Mouse (Mus musculus) right cerebral cortex, adult 2 months (tissue): ENCODE measurements at regions not wholly inside any gene's neighbourhood (a gene's known extent, or its start where the extent isn't known, plus 50 kb on each side); places are given as distances from the start of the nearest gene placed in this dataset.
A peak's percentile ranks its signal among the peaks of the same experiment; 100 is the strongest.

Experiments used
- DNase-seq, 2 experiments: peaks; one replicate each; pipeline ENCODE4 v3.0.0; 2021 to 2022; ENCODE audit warnings: low spot score in 2 of 2

- no peak for DNase-seq
Observed at GRCm38 (mm10) chr5:55276265-55276837, 1278.1 kb downstream of the Stim2 start.

GRCm38 (mm10) chr5:55293301-55293700 lies 1295.0 kb downstream of the Stim2 start:
- DNase-seq = peak; percentile 11 to 18

DNA sequence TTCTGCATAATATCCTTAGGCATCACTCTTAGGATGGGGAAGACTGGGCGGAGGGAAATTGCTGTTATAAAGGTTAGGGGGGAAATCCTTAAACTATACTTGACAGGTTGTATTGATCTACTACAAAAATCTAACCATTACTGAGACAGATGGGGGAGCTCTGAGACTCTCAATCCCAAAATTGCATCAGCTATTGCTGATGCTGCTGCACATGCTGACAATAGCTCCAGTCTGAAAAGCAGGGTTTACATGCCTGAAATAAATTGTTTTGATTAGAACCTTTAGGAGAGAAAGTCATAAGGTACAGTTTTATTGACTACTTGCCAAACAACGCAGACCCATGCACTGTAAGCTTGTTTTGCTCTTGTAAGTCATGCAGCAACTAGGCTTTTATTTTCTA lies 1295.7 kb downstream of the Stim2 start:
- DNase-seq = no peak

GRCm38 (mm10) chr5:55294781-55295180 lies 1296.5 kb downstream of the Stim2 start:
- DNase-seq = no peak

DNA sequence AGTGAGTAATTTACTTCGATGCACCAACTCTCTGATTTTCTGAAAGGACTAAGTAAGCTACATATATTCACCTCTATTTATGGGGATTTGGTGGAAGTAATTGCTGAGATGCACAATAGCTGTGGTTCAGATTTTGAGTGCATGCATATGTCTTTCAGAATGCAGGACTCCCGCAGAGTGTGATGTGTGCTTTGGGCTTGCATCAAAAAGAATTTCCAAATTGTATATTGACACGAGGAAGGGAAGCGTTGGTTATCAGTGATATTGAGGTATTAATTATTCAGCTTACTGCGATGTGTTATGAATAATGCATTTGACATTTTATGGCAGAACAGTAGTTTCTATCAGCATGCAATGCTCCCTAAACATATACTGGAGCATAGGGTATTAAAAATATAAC lies 1303.2 kb downstream of the Stim2 start:
- no peak for DNase-seq

- peak; percentile 2 to 13 for DNase-seq
Observed at GRCm38 (mm10) chr5:55345968-55346367, 1347.7 kb downstream of the Stim2 start.

DNA sequence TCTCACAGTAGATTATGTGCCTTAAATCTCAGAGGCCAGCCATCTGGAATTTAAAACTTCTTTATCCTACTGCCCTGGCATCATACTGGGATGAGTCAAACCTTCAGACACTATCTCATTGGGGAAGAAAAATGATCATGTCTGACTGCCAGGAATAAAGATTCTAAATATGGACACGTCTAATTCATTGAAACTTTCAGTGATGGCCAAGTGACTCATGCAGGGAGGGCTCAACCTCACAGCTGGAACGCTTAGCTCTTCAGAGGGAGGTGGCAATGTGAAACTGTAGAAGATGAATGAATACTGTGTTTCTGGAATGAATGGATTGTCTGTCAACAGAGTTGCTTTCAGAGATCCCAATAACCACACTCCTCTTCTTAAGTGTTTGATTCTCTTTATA lies 1357.2 kb downstream of the Stim2 start:
- peak; percentile 7 for DNase-seq

- no peak for DNase-seq
Observed at GRCm38 (mm10) chr5:55374295-55374694, 1376.0 kb downstream of the Stim2 start.

DNA sequence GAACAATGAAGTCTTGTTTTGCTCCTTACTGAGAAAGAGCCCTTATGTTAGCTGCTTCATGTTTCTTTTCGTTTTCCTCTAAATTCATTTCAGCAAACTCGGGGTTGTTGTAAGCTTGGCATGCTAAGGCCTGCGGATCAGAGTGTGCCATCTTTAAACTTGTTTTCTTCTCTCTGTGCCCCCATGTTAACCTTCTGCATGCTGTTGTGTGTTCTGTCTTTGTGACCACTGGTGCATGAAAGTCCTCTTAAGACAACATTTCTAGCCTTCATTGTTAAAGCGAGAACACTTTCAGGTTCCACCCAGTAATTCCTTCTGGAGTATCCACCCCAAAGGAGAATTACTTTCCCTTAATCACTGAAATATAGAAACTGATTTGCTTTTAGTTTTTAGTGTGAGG lies 1392.5 kb downstream of the Stim2 start:
- no peak for DNase-seq

DNA sequence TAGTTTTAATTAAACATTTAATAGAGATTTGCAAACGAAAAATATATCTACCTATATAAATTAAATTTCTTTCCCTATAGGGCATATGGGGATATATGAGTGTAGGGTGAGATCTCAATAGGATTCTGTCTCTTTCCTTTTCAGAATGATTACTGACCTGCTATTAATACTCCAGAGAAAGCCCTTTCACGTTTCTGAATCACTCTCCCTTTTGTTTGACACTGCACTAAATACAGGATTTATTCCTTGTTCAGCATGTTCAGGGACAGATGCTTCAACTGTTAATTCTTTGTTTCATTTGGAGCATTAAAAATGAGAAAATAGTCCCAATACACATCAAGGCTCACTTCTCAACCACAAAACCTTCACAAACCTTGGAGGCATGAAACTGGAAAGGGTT lies 1397.7 kb downstream of the Stim2 start:
- no peak for DNase-seq

- DNase-seq = peak; percentile 34 to 38
Observed at GRCm38 (mm10) chr5:55416146-55416545, 1417.8 kb downstream of the Stim2 start.

- DNase-seq = no peak
Observed at GRCm38 (mm10) chr5:55439158-55439557, 1440.9 kb downstream of the Stim2 start.

- peak in 1 of 2 experiments; percentile 8 for DNase-seq
Observed at GRCm38 (mm10) chr5:55449064-55449463, 1450.8 kb downstream of the Stim2 start.
